Mouse (Mus musculus) lung, postnatal 0 days (tissue): ENCODE measurements around the gene Kcnk13.

Source experiments
- CTCF ChIP-seq: IDR thresholded peaks from 2 replicates; pipeline ENCODE4 v1.5.1; 2016; ENCODE audit warnings: antibody characterized with exemption, mild to moderate bottlenecking
- EP300 ChIP-seq: IDR thresholded peaks from 2 replicates; pipeline ENCODE4 v1.6.1; 2016; ENCODE audit warnings: antibody characterized with exemption, mild to moderate bottlenecking, control low read depth

GRCm38 (mm10) chr12:99979541-99979940 lies 15.2 kb downstream of the Kcnk13 start:
- TF ChIP-seq CTCF (no peak), EP300 (no peak)
